Mouse (Mus musculus): ENCODE results near the gene Slc25a36.

DNA sequence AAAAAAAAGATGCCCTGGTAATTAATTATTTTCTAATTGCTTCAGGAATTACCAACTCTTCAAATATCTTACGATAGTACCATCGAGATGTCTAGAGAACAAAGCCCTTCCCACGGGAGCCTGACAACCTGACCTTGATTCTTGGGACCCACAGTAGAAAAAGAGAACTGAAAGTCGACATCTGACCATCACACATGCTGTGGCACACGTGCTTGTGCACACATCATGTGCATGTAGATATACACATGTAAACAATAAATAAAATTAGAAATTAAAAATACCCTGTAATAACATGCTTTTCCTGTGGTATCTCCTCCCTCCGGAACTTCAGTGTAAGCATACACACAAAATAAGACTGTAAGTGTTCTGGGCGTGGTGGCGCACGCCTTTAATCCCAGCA is 49.3 kb downstream of the Slc25a36 start:
- TF ChIP-seq CTCF (conservative IDR thresholded peaks at IDR 0.05; ENCODE audit: low read length) (no peak), POU5F1 (IDR thresholded peaks at IDR 0.05; ENCODE audit: borderline replicate concordance, low read length) (no peak), NANOG (IDR thresholded peaks at IDR 0.05; ENCODE audit: borderline replicate concordance, low read length) (no peak)

Data from E14TG2a.4 (cell line).